Mouse (Mus musculus): ENCODE measurements at regions not wholly inside any gene's neighbourhood (a gene's known extent, or its start where the extent isn't known, plus 50 kb on each side); places are given as distances from the start of the nearest gene placed in this dataset.

GRCm38 (mm10) chr10:21773548-21773947, 108.4 kb upstream of the Sgk1 start:
- no peak for TF ChIP-seq POLR2A (IDR thresholded peaks at IDR 0.05; ENCODE audit: low read depth, low read length)
- TF ChIP-seq CTCF (IDR thresholded peaks at IDR 0.05; ENCODE audit: extremely low read depth, insufficient read depth, insufficient read length, insufficient replicate concordance): no peak

All from spleen, adult 2 months (tissue).